Mouse (Mus musculus) erythroblast, embryonic 14.5 days (primary cell): ENCODE results near the gene Bfar.

Experiments
- GATA1 ChIP-seq: IDR thresholded peaks from 2 replicates; pipeline ENCODE4 v1.6.1; 2012; ENCODE audit warnings: low read length, inconsistent platforms, mixed read lengths
- TAL1 ChIP-seq: IDR thresholded peaks from 3 replicates; pipeline ENCODE4 v1.6.1; 2012; ENCODE audit warnings: low read length, inconsistent platforms, mixed read lengths

- TF ChIP-seq GATA1 (no peak), TAL1 (no peak)
Observed at GRCm38 (mm10) chr16:13729428-13729827, 57.8 kb downstream of the Bfar start.
